Mouse (Mus musculus) kidney, adult 10 weeks (tissue): Measurements from ENCODE around the gene Osbpl2. TPM values are rescaled to one million over a fixed set of nuclear protein-coding genes. Genes with fewer than 3 reads are reported as not detected.

Experiments
- polyA plus RNA-seq: library from polyadenylated mRNA; stranded (reverse); fragments of 350-450 nt; fragmentation: Illumina TruSeq; extraction: RNeasy Lipid Tissue Mini Kit (QIAGEN cat#74804); gene quantifications from one replicate; pipeline ENCODE4 v1.2.3, GENCODE M21; 2014; ENCODE audit warnings: low read depth, low replicate concordance

Gene Osbpl2
- polyA plus RNA-seq, result 58.9 TPM

GRCm38 (mm10) chr2:180118661-180119438 is at the start of gene Osbpl2:
TSS of gene Osbpl2 (plus strand) at chr2:180119306.

GRCm38 (mm10) chr2:180070481-180071453 is 48.3 kb upstream of the Osbpl2 start, which contains the start of gene Mtg2:
TSS of gene Mtg2 (plus strand) at chr2:180070588.

GRCm38 (mm10) chr2:180103978-180104658 is 15.0 kb upstream of the Osbpl2 start, which contains the start of gene Hrh3:
TSS of gene Hrh3 (minus strand) at chr2:180104488.

GRCm38 (mm10) chr2:180170806-180171521 is 51.9 kb downstream of the Osbpl2 start, which contains the start of gene Adrm1:
TSS of gene Adrm1 (plus strand) at chr2:180171485.

Other genes with a start within 250 kb of the Osbpl2 start
- gene Taf4, start 142.7 kb upstream of the Osbpl2 start, polyA plus RNA-seq, result 9.7 TPM
- 37.2 TPM for gene Lsm14b, start 94.3 kb upstream of the Osbpl2 start, polyA plus RNA-seq
- 51.8 TPM for gene Psma7, start 76.9 kb upstream of the Osbpl2 start, polyA plus RNA-seq
- gene Ss18l1, start 76.8 kb upstream of the Osbpl2 start, polyA plus RNA-seq, result 9.4 TPM
- 2.3 TPM for gene Mtg2, start 48.7 kb upstream of the Osbpl2 start, polyA plus RNA-seq
- not detected for gene Hrh3, start 14.8 kb upstream of the Osbpl2 start, polyA plus RNA-seq
- 17.1 TPM for gene Adrm1, start 52.2 kb downstream of the Osbpl2 start, polyA plus RNA-seq
- 2.7 TPM for gene Lama5, start 106.6 kb downstream of the Osbpl2 start, polyA plus RNA-seq
- gene Rps21, start 138.1 kb downstream of the Osbpl2 start, polyA plus RNA-seq, result 125 TPM
- gene Cables2, start 154.2 kb downstream of the Osbpl2 start, polyA plus RNA-seq, result 6.5 TPM
- not detected for gene Rbbp8nl, start 170.6 kb downstream of the Osbpl2 start, polyA plus RNA-seq
- gene Gata5, start 215.4 kb downstream of the Osbpl2 start, polyA plus RNA-seq, result 0.36 TPM